In genomic region chr17:80801991-80802390, GRCm38 (mm10) we compare ENCODE assay signal across 8 mouse cellular contexts.
DNase-seq lines count a peak whose midpoint lies in the region; ATAC-seq and TF ChIP-seq lines count a peak whose summit lies in the region.

No protein-coding gene starts in this region.

- H3K9ac ChIP-seq in lung, postnatal 0 days (replicated peaks; ENCODE audit: low read depth), result no peak overlapping the region
- no peak overlapping the region for H3K9ac ChIP-seq in intestine, postnatal 0 days (ENCODE audit: low read depth, low read length)
- H3K9ac ChIP-seq in stomach, embryonic 14.5 days (replicated peaks; ENCODE audit: low read depth, low read length), result no peak overlapping the region

- no peak for DNase-seq in frontal cortex, postnatal 10 days (ENCODE audit: low spot score in 2 of 2)
- no peak for DNase-seq in lung, postnatal 0 days (ENCODE audit: low spot score)
- DNase-seq in lung, postnatal 36 days, result no peak
- no peak for DNase-seq in thymus, adult 2 months

- TF ChIP-seq POLR2A in thymus, adult 2 months (IDR thresholded peaks at IDR 0.05; ENCODE audit: control insufficient read depth, extremely low read depth, insufficient read depth, low read length, poor library complexity), result no peak

- WGBS in lung, postnatal 0 days, result 19% methylated on average over 8 of the region's 8 CpGs
- 30% methylated on average over 8 of the region's 8 CpGs for WGBS in intestine, postnatal 0 days
- WGBS in stomach, embryonic 14.5 days, result 16% methylated on average over 8 of the region's 8 CpGs
- WGBS in thymus, adult 2 months, result 85% methylated on average over 8 of the region's 8 CpGs

- no peaks in the 10 kb centered on the region for H3K27me3 ChIP-seq in lung, postnatal 0 days (replicated peaks; ENCODE audit: insufficient read depth, low read length)
- no peaks in the 10 kb centered on the region for H3K27me3 ChIP-seq in intestine, postnatal 0 days (replicated peaks; ENCODE audit: control insufficient read depth, insufficient read depth, low read length)
- H3K27me3 ChIP-seq in stomach, embryonic 14.5 days (ENCODE audit: control insufficient read depth, insufficient read depth, low read length), result no peaks in the 10 kb centered on the region
- no peaks in the 10 kb centered on the region for H3K27me3 ChIP-seq in thymus, adult 2 months (ENCODE audit: control insufficient read depth, insufficient read depth, low read length)

- peak; percentile 63 for ATAC-seq in frontal cortex, adult (ENCODE audit: low TSS enrichment)
- ATAC-seq in lung, postnatal 0 days, result no peak
- no peak for ATAC-seq in intestine, postnatal 0 days
- no peak for ATAC-seq in stomach, embryonic 14.5 days (ENCODE audit: insufficient number of reproducible peaks, insufficient read depth, low FRiP score, low read depth)
- ATAC-seq in erythroid progenitor cell, adult 5-6 weeks (replicated peaks; ENCODE audit: low FRiP score, poor library complexity, severe bottlenecking), result no peak

- peaks cover 20% of the 10 kb centered on the region; the same call in 1 of the 2 replicates for H3K4me1 ChIP-seq in lung, postnatal 0 days (ENCODE audit: insufficient read depth, low read depth, low read length)
- no peaks in the 10 kb centered on the region for H3K4me1 ChIP-seq in intestine, postnatal 0 days (replicated peaks; ENCODE audit: control insufficient read depth, insufficient read depth, low read length)
- peaks cover 23% of the 10 kb centered on the region for H3K4me1 ChIP-seq in stomach, embryonic 14.5 days (ENCODE audit: control insufficient read depth, insufficient read depth, low read length)
- H3K4me1 ChIP-seq in thymus, adult 2 months (replicated peaks; ENCODE audit: control insufficient read depth, insufficient read depth, low read length), result peaks cover 9% of the 10 kb centered on the region

- H3K9me3 ChIP-seq in lung, postnatal 0 days (ENCODE audit: low read length), result no peaks in the 10 kb centered on the region
- H3K9me3 ChIP-seq in intestine, postnatal 0 days (ENCODE audit: control insufficient read depth), result no peaks in the 10 kb centered on the region
- H3K9me3 ChIP-seq in stomach, embryonic 14.5 days (ENCODE audit: control insufficient read depth, low read depth, low read length), result no peaks in the 10 kb centered on the region

- no peaks in the 10 kb centered on the region for H3K36me3 ChIP-seq in lung, postnatal 0 days (ENCODE audit: insufficient read depth, low read length)
- H3K36me3 ChIP-seq in intestine, postnatal 0 days (ENCODE audit: control insufficient read depth, insufficient read depth), result no peaks in the 10 kb centered on the region
- no peaks in the 10 kb centered on the region for H3K36me3 ChIP-seq in stomach, embryonic 14.5 days (ENCODE audit: control insufficient read depth, insufficient read depth, low read length)
- no peaks in the 10 kb centered on the region for H3K36me3 ChIP-seq in thymus, adult 2 months (ENCODE audit: control insufficient read depth, insufficient read depth, low read length)

- no peak for TF ChIP-seq CTCF in lung, postnatal 0 days (IDR thresholded peaks at IDR 0.05)
- TF ChIP-seq CTCF in intestine, postnatal 0 days (IDR thresholded peaks at IDR 0.05; ENCODE audit: low read depth), result no peak
- TF ChIP-seq CTCF in thymus, adult 2 months (IDR thresholded peaks at IDR 0.05; ENCODE audit: borderline replicate concordance, control insufficient read depth, extremely low read depth, insufficient read depth, low read length, poor library complexity), result no peak

- peak overlapping the region; percentile 87 for H3K27ac ChIP-seq in lung, postnatal 0 days (ENCODE audit: low read length)
- peak overlapping the region; percentile 60 for H3K27ac ChIP-seq in intestine, postnatal 0 days (ENCODE audit: low read depth, low read length)
- peak overlapping the region; percentile 84 for H3K27ac ChIP-seq in stomach, embryonic 14.5 days (ENCODE audit: low read length)
- no peak overlapping the region for H3K27ac ChIP-seq in thymus, adult 2 months (ENCODE audit: control insufficient read depth, insufficient read depth, low read length)

- TF ChIP-seq EP300 in lung, postnatal 0 days (IDR thresholded peaks at IDR 0.05), result no peak

- peak overlapping the region; percentile 47; the same call in 1 of the 2 replicates for H3K4me2 ChIP-seq in lung, postnatal 0 days (replicated peaks; ENCODE audit: low read depth, low read length)
- H3K4me2 ChIP-seq in intestine, postnatal 0 days (replicated peaks; ENCODE audit: low read depth), result no peak overlapping the region
- H3K4me2 ChIP-seq in stomach, embryonic 14.5 days (replicated peaks; ENCODE audit: low read depth, low read length), result peak overlapping the region; percentile 22

- 0 out of 2 replicates have a peak overlapping the region, but pooled peaks have one; percentile 15 for H3K4me3 ChIP-seq in lung, postnatal 0 days (ENCODE audit: low read depth, low read length)
- no peak overlapping the region for H3K4me3 ChIP-seq in intestine, postnatal 0 days (ENCODE audit: low read depth, low read length)
- no peak overlapping the region for H3K4me3 ChIP-seq in stomach, embryonic 14.5 days (ENCODE audit: low read depth, low read length)
- H3K4me3 ChIP-seq in thymus, adult 2 months (ENCODE audit: control insufficient read depth, insufficient read depth, low read length), result no peak overlapping the region
